Mouse (Mus musculus) regulatory T cell (primary cell): ENCODE measurements around the gene Myl6b.
"Not testable (repeated sequence)": the region's sequence is repeated elsewhere in the genome, so short reads cannot be mapped to it uniquely, and the experiment has no call there.

Experiments
- in situ Hi-C: fragments of 300-600 bp; cut with MboI, MseI; formaldehyde crosslinking; loops from one replicate; pipeline ENCODE4 v1.15.1; 2025; ENCODE audit warnings: high pct_unique_total_duplicates

Myl6b gene

DNA sequence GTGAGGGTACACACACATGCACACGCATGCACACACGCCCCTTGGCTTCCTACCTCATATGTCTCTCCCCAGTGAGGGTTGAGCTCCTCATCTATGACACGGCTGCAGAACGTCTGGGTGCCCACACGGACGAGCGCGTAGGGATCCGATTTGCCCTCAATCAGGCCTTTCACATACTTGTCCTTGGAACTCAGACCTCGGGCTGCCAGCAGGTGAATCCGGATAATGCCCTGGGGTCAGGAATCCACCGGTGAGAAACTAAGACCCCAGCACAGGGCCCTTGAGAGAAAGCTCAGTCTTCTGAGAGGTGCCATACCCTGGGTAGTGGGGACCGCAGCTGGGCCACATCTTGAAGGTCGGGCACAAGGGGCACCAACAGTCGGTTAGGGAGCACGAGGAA, 22.1 kb upstream of the Myl6b start:
- in situ Hi-C loops, result no loop called here

GRCm38 (mm10) chr10:128518833-128519232, 20.3 kb upstream of the Myl6b start:
- in situ Hi-C loops, result no loop called here

DNA sequence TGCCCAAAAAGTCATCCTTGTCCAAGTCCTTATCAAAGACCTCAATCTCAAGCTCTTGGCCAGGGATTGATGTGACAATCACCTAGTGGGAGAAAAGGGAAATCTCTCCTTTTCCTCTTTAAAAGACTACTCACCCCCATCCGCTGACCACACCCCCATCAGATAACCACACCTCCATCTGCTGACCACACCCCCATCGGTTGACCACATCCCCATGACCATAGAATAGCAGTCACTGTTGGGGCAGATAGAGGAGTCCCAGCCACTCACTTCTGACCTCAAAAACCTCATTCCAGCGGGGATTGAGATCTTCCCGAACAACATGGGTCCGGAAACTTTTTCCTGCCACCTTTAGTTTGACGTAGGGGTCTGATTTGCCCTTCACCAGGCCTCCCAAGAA, 18.2 kb upstream of the Myl6b start:
- in situ Hi-C loops, result no loop called here

- in situ Hi-C loops, result no loop called here
Measured at GRCm38 (mm10) chr10:128516029-128516428, 17.5 kb upstream of the Myl6b start.

DNA sequence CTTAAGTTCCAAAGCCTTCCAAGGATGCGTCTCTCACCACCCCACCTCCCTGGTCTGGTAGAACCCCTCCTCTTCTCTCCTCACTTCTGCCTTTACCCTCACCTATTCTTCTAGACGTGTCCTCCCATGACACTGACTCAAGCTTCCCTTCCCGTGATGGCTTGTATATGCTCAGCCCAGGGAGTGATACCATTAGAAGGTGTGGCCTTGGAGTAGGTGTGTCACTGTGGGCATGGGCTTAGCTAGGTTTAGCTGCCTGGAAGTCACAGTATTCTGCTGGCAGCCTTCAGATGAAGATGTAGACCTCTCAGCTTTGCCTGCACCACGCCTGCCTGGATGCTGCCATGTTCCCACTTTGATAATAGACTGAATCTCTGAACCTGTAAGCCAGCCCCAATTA, 16.6 kb upstream of the Myl6b start:
- in situ Hi-C loops, result no loop called here

GRCm38 (mm10) chr10:128511761-128512160, 13.3 kb upstream of the Myl6b start:
- in situ Hi-C loops, result no loop called here

- in situ Hi-C loops, result no loop called here
Measured at GRCm38 (mm10) chr10:128511189-128511588, 12.7 kb upstream of the Myl6b start.

DNA sequence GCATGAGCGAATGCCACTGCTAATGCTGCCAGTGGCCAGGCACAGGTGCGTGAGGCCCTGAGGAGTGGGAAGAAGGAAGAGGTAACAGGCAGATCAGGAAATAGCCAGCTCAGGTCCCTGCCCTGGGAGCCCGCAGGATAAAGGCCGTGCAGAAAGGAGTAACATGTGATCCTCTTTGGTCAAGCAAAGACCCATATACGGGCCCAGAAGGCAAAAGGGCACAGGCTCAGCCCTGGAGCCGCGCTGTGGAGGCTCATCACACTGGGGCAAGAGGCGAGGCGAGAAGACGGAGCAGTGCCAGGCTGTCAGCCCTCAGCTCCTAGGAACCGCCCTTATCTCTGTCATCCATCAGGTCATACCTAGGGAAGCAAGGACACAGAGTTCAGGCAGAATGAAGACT, 11.8 kb upstream of the Myl6b start:
- in situ Hi-C loops, result no loop called here

DNA sequence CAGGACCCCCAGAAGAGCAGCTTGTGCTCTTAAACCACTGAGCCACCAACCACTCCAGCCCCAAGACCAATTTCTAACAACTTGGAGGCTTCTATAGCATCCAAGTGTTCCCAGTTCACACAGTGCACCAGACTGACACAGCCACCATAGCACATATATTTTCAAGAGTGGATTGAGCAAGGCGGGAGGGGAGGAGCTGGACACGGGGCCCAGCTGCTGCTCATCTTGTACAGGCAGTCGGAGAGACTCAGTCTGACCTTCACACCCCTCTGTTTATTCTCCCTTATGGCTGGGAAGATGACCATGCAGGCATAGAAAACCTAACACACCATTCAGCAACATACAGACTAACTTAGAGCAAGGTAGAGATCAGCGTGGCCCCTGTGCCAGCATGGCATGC, 11.3 kb upstream of the Myl6b start:
- in situ Hi-C loops, result no loop called here

GRCm38 (mm10) chr10:128509203-128509602, 10.7 kb upstream of the Myl6b start:
- in situ Hi-C loops, result no loop called here

DNA sequence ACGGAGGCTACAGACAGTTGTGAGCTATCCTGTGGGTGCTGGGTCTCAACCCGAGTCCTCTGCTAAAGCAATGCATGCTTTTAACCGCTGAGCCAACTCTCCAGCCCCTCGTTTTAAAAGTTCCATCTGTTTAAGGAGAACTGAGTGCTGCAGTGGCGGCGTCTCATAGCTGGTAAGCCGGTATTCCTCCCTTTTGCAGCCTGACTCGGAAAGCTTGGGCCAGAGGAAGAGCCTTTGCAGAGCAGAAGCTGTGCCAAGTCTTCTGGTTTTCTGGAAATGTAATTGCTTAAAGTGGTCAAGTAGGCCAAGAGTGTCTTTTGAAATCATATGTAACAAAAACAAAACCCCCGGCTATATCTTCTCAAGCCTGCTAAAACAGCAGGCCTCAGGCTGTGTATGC, 9.8 kb upstream of the Myl6b start:
- in situ Hi-C loops, result no loop called here

DNA sequence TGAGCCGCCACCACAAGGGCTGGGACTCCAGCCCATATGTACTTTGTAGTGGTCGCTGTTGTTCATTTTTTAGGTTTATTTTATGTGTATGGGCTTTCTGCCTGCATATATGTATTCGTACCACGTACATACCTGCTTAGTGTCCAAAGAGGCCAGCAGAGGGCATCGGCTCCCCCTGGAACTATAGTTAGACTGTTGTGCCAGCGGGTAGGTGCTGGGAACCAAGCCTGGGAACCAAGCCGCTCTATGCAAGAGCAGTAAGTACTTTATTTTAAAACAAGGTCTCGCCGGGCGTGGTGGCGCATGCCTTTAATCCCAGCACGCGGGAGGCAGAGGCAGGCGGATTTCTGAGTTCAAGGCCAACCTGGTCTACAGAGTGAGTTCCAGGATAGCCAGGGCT, 7.5 kb upstream of the Myl6b start:
- in situ Hi-C loops, result no loop called here

GRCm38 (mm10) chr10:128505371-128505667, 6.8 kb upstream of the Myl6b start:
- in situ Hi-C loops, result not testable (repeated sequence)

GRCm38 (mm10) chr10:128504641-128505370, 6.3 kb upstream of the Myl6b start:
- in situ Hi-C loops, result no loop called here

DNA sequence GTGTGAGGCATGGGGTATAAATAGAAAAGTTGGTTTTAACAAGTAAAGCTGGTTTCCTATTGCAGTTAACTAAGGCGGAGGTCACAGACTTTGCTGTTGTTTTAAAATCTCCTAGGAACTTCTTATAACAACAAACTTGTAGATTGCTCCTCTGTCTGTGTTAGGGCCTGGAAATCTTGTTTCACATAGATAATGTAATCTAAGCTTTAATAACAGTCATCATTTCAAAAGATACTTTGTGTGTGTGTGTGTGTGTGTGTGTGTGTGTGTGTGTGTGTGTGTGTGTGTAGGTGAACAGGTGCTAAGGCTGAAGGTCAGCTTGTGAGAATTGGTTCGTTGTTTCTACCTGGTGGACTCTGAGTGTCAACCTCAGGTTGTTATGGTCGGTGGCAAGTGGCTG, 5.5 kb upstream of the Myl6b start:
- in situ Hi-C loops, result no loop called here

- in situ Hi-C loops, result no loop called here
Measured at GRCm38 (mm10) chr10:128503532-128503931, 5.0 kb upstream of the Myl6b start.

DNA sequence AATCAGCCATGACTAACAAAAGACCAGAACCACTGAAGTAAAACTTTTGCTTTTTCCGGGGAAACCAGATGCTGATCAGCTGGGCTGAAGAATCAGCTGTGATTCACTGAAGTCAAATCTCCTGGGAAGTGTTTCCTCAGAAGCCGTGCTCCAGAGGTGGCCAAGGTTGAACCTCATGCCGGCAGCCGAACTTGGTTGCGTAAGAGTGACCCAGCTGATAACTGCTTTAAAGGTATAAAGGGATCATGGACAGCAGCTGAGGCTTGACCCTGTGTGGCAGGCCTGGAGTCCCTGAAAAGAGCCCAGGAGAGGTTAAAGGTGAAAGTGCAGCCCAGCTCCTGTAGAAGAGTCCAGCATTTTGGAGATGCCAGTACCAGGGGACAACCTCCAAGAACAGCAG, 3.9 kb upstream of the Myl6b start:
- in situ Hi-C loops, result no loop called here

DNA sequence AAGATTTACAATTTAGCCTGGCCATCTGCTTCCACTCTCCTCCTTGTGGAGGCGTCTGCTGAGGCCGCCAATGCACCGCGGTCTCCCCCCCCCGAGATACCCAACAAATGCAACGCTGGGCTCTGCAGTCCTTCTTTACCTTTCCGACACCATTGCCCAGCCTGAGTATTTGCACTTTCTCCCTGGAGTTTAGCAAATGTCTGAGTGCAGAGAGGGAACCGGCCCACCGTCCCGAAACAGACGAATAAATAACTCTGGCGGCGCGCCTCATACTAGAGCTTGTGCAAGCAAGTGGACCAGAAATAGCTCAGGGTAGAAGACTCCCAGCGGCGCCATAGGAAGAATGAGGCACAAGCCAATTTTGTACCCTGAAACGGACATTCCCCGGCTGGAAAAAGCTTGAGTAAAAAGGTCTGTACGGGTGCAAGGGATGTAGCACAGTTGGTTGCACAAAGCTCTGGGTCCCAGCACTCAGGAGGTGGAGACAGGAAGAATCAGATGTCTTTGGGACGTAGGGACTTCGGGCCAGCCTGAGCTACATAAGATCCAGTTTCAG, 709 bp upstream of the Myl6b start:
- in situ Hi-C loops, result loop anchor here (10.0 kb wide), 1 partner anchor 824 kb away; no protein-coding TSS in a partner anchor

DNA sequence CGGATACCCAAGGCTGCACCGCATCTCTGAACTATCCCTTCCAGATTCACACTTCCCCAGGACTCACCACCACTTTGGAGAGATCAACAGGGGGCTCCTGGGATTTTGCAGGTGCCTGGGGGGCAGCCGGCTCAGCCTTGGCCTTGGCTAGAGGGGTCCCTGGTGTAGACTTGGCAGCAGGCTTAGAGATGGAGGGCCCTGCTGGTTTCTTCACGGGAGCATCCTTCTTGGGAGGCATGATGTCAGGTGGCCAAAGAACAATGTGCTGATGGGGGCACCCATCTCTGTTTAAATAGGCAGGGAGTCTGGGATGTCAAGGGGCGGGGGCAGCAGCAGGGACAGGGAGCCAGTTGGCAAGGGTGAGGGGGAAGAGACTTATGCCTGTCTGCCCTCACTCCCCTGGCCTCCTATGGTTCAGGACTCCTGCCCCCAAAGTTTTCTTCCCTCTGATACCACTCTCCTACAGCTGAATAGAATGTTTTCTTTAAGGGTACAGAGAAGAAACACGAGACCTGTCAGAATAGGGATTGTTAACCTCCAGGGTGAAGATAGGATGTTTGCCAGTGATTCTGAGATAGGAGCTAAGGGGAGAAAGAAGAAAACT, 1.2 kb downstream of the Myl6b start:
- in situ Hi-C loops, result loop anchor here (10.0 kb wide), 1 partner anchor 822 kb away; no protein-coding TSS in a partner anchor

- in situ Hi-C loops, result loop anchor here (10.0 kb wide), 1 partner anchor 822 kb away; no protein-coding TSS in a partner anchor
Measured at GRCm38 (mm10) chr10:128496509-128497077, 1.9 kb downstream of the Myl6b start.

- in situ Hi-C loops, result loop anchor here (10.0 kb wide), 1 partner anchor 821 kb away; no protein-coding TSS in a partner anchor
Measured at GRCm38 (mm10) chr10:128495903-128496302, 2.6 kb downstream of the Myl6b start.

DNA sequence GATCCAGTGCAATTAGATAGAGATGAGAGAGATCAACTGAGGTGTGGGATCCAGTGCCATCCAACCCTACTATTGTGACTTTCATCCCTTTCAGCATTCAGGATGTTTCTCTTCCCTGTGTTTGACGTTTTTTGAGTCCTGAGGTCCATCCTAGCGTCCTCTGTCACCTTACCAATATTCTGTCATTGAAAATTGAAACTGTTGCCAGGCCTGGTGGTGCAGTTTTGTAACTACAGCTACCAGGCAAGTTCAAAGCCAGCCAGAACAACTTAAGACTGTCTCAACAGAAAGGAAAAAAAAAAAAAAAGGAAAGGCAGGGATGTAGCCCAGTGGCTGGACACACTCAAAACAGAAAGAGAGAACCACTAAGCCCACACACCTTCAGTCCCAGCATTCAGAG, 3.2 kb downstream of the Myl6b start:
- in situ Hi-C loops, result loop anchor here (10.0 kb wide), 1 partner anchor 820 kb away; no protein-coding TSS in a partner anchor
